Mouse (Mus musculus): ENCODE results near the gene Commd6.
A peak's percentile ranks its signal among the peaks of the same experiment; 100 is the strongest.

The Commd6 gene

GRCm38 (mm10) chr14:101640153-101640843 lies at the start of gene Commd6:
TSS of gene Commd6 (minus strand) at chr14:101640686.
- DNase-seq (ENCODE audit: low read depth, low spot score): peak; percentile 98

GRCm38 (mm10) chr14:101688406-101688805 lies 47.9 kb upstream of the Commd6 start:
- DNase-seq (ENCODE audit: low read depth, low spot score): no peak

- no peak for DNase-seq (ENCODE audit: low read depth, low spot score)
Measured at GRCm38 (mm10) chr14:101687696-101688095, 47.2 kb upstream of the Commd6 start.

- no peak for DNase-seq (ENCODE audit: low read depth, low spot score)
Measured at GRCm38 (mm10) chr14:101672226-101672625, 31.7 kb upstream of the Commd6 start.

GRCm38 (mm10) chr14:101668626-101669025 lies 28.1 kb upstream of the Commd6 start:
- DNase-seq (ENCODE audit: low read depth, low spot score): no peak

GRCm38 (mm10) chr14:101666536-101666935 lies 26.1 kb upstream of the Commd6 start:
- DNase-seq (ENCODE audit: low read depth, low spot score): no peak

- DNase-seq (ENCODE audit: low read depth, low spot score): peak; percentile 53
Measured at GRCm38 (mm10) chr14:101666056-101666455, 25.6 kb upstream of the Commd6 start.

- DNase-seq (ENCODE audit: low read depth, low spot score): no peak
Measured at GRCm38 (mm10) chr14:101664274-101664673, 23.8 kb upstream of the Commd6 start.

GRCm38 (mm10) chr14:101661654-101662412 lies 21.3 kb upstream of the Commd6 start:
- DNase-seq (ENCODE audit: low read depth, low spot score): no peak

- DNase-seq (ENCODE audit: low read depth, low spot score): peak; percentile 89
Measured at GRCm38 (mm10) chr14:101656307-101656706, 15.8 kb upstream of the Commd6 start.

- DNase-seq (ENCODE audit: low read depth, low spot score): peak; percentile 42
Measured at GRCm38 (mm10) chr14:101654526-101654909, 14.0 kb upstream of the Commd6 start.

GRCm38 (mm10) chr14:101653581-101654525 lies 13.4 kb upstream of the Commd6 start, which contains the start of gene Uchl3:
TSS of gene Uchl3 (plus strand) at chr14:101653967.
- DNase-seq (ENCODE audit: low read depth, low spot score): peak; percentile 98

GRCm38 (mm10) chr14:101652571-101652970 lies 12.1 kb upstream of the Commd6 start:
- DNase-seq (ENCODE audit: low read depth, low spot score): no peak

GRCm38 (mm10) chr14:101650551-101650950 lies 10.1 kb upstream of the Commd6 start:
- DNase-seq (ENCODE audit: low read depth, low spot score): no peak

- no peak for DNase-seq (ENCODE audit: low read depth, low spot score)
Measured at GRCm38 (mm10) chr14:101644948-101645347, 4.5 kb upstream of the Commd6 start.

- DNase-seq (ENCODE audit: low read depth, low spot score): no peak
Measured at GRCm38 (mm10) chr14:101637381-101637780, 3.1 kb downstream of the Commd6 start.

- DNase-seq (ENCODE audit: low read depth, low spot score): no peak
Measured at GRCm38 (mm10) chr14:101635765-101636164, 4.7 kb downstream of the Commd6 start.

- no peak for DNase-seq (ENCODE audit: low read depth, low spot score)
Measured at GRCm38 (mm10) chr14:101630548-101630947, 9.9 kb downstream of the Commd6 start.

GRCm38 (mm10) chr14:101617680-101618079 lies 22.8 kb downstream of the Commd6 start:
- peak; percentile 28 for DNase-seq (ENCODE audit: low read depth, low spot score)

- no peak for DNase-seq (ENCODE audit: low read depth, low spot score)
Measured at GRCm38 (mm10) chr14:101616178-101616577, 24.3 kb downstream of the Commd6 start.

GRCm38 (mm10) chr14:101613206-101613605 lies 27.3 kb downstream of the Commd6 start:
- peak; percentile 50 for DNase-seq (ENCODE audit: low read depth, low spot score)

- no peak for DNase-seq (ENCODE audit: low read depth, low spot score)
Measured at GRCm38 (mm10) chr14:101610701-101611100, 29.8 kb downstream of the Commd6 start.

Measured in ZHBTc4 (cell line).